Mouse (Mus musculus) forebrain, embryonic 11.5 days (tissue): Measurements from ENCODE around the gene Xxylt1. TPM values are rescaled to one million over a fixed set of nuclear protein-coding genes. Genes with fewer than 3 reads are reported as not detected.

Experiments
- ATAC-seq: fragments of 200-750 bp; cut with Nextera tagmentation; replicated peaks from 2 replicates; pipeline ENCODE4 v1.8.0; 2017; ENCODE audit warnings: moderate TSS enrichment; ENCODE audit not compliant: low FRiP score
- DNase-seq: peaks from one replicate; pipeline ENCODE4 v3.0.0-alpha.2; 2017; ENCODE audit warnings: low spot score
- H3K27ac ChIP-seq: fragments of 300-500 bp; sonication (generic); 2 replicates; pipeline ENCODE4 v1.5.1; 2014; ENCODE audit warnings: low read depth, low read length
- H3K27me3 ChIP-seq: fragments of 300-500 bp; sonication (generic); 2 replicates; pipeline ENCODE4 v1.6.1; 2014; ENCODE audit warnings: mild to moderate bottlenecking, low read length, mixed read lengths; ENCODE audit not compliant: control insufficient read depth, insufficient read depth
- H3K36me3 ChIP-seq: fragments of 300-500 bp; sonication (generic); 2 replicates; pipeline ENCODE4 v1.6.1; 2014; ENCODE audit warnings: mild to moderate bottlenecking, low read length, moderate library complexity, mixed read lengths; ENCODE audit not compliant: control insufficient read depth, insufficient read depth
- H3K4me1 ChIP-seq: fragments of 300-500 bp; sonication (generic); replicated peaks from 2 replicates; pipeline ENCODE4 v1.6.1; 2014; ENCODE audit warnings: low read length, mixed read lengths; ENCODE audit not compliant: control insufficient read depth, insufficient read depth
- H3K4me2 ChIP-seq: fragments of 300-500 bp; sonication (generic); 2 replicates; pipeline ENCODE4 v1.6.1; 2014; ENCODE audit warnings: low read depth, mild to moderate bottlenecking, low read length, moderate library complexity, mixed read lengths; ENCODE audit not compliant: severe bottlenecking
- H3K4me3 ChIP-seq: fragments of 300-500 bp; sonication (generic); 2 replicates; pipeline ENCODE4 v1.5.1; 2014; ENCODE audit warnings: low read depth, low read length
- H3K9ac ChIP-seq: fragments of 300-500 bp; sonication (generic); 2 replicates; pipeline ENCODE4 v1.6.1; 2014; ENCODE audit warnings: low read length
- H3K9me3 ChIP-seq: fragments of 300-500 bp; sonication (generic); 2 replicates; pipeline ENCODE4 v1.6.1; 2016; ENCODE audit warnings: low read length, mixed read lengths; ENCODE audit not compliant: control insufficient read depth
- WGBS: fragments of 180-500 bp; shearing (Covaris S2); extraction: QIAGEN DNeasy Blood & Tissue Kit; methylation state at CpG from one replicate; pipeline ENCODE4 v1.1.7; 2014; 5-methylcytosine and 5-hydroxymethylcytosine counted together
- polyA plus RNA-seq: library from polyadenylated mRNA; unstranded; fragments of >200 nt; fragmentation: Nextera tagmentation; extraction: Ambion mirVana; gene quantifications from 2 replicates; pipeline ENCODE4 v1.2.1, GENCODE M21; 2014

Gene Xxylt1
- polyA plus RNA-seq, 1 experiment from 2014 or later: 14.7 TPM

DNA sequence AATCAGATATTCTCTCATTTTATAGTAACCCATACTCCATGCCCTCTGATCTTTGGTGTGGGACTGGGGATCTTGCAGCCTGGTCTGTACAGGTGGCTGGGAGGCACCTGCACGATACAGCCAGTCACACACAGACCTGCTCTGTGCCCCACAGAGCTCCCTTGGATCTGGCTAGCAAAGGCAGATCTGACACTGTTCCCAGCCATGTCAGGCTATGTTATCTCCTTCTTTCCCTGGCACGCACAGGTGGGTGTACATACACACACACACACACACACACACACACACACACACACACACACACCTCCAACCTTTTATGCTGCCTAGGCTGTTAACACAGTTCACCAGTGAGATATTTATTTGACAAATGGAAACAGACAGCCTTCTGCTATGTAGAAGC is 82.5 kb downstream of the Xxylt1 start:
- H3K4me2 ChIP-seq: no peak overlapping the region
- H3K4me3 ChIP-seq: no peak overlapping the region
- H3K9me3 ChIP-seq: no peaks in the 10 kb centered on the region
- ATAC-seq (no peak), DNase-seq (no peak)
- H3K27ac ChIP-seq: no peak overlapping the region
- H3K9ac ChIP-seq: no peak overlapping the region
- no peaks in the 10 kb centered on the region for H3K36me3 ChIP-seq
- H3K4me1 ChIP-seq: peaks cover 5% of the 10 kb centered on the region; the same call in 1 of the 2 replicates
- no peaks in the 10 kb centered on the region for H3K27me3 ChIP-seq
- WGBS: 95% methylated on average over 2 of the region's 2 CpGs

DNA sequence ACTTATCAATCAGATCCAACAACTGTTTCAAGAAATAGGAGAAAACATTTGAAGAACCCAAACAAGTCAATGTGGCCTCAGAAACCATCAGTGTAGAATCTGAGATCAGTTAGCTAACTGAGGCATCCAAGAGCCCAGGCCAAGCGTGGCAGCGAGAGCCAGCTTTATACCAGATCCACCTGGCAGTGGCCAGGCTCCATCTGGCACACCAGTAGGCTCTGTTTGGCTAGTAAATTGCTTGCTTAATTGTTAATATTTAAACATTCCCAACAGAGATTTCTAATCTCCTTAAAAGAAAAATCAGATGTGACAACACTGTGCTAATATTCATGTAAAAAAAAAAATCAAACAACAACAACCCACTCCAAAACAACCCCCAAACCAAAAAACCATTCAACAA is 83.2 kb downstream of the Xxylt1 start:
- 95% methylated on average over 2 of the region's 2 CpGs for WGBS
- DNase-seq (no peak), ATAC-seq (no peak)
- no peaks in the 10 kb centered on the region for H3K36me3 ChIP-seq
- H3K27ac ChIP-seq: no peak overlapping the region
- no peak overlapping the region for H3K4me3 ChIP-seq
- H3K4me2 ChIP-seq: no peak overlapping the region
- no peak overlapping the region for H3K9ac ChIP-seq
- no peaks in the 10 kb centered on the region for H3K4me1 ChIP-seq
- no peaks in the 10 kb centered on the region for H3K9me3 ChIP-seq
- no peaks in the 10 kb centered on the region for H3K27me3 ChIP-seq

DNA sequence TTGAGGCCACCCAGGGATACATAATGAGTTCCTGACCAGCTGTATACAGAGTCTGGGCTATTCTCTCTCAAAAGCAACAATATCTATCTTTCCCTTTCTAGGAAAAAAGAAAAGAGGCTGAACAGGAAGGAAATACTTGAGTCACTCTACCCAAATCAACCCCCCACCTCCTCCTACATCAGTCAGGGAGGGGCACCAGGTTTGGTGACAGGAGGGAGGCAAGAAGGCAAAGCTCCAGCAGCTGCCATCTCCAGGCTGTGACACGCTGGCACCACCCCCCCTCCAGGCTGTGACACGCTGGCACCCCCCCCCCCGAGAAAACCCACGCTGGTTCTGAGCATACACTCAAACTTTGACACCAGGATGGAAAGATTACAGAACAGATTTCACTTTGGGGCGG is 85.8 kb downstream of the Xxylt1 start:
- Histone ChIP-seq H3K9ac (no peak overlapping the region), H3K4me1 (no peaks in the 10 kb centered on the region; the same call in 1 of the 2 replicates), H3K4me3 (no peak overlapping the region), H3K36me3 (no peaks in the 10 kb centered on the region), H3K27ac (no peak overlapping the region), H3K27me3 (no peaks in the 10 kb centered on the region), H3K9me3 (no peaks in the 10 kb centered on the region), H3K4me2 (no peak overlapping the region)
- DNase-seq (no peak), ATAC-seq (no peak)
- WGBS: 100% methylated on average over 5 of the region's 5 CpGs

DNA sequence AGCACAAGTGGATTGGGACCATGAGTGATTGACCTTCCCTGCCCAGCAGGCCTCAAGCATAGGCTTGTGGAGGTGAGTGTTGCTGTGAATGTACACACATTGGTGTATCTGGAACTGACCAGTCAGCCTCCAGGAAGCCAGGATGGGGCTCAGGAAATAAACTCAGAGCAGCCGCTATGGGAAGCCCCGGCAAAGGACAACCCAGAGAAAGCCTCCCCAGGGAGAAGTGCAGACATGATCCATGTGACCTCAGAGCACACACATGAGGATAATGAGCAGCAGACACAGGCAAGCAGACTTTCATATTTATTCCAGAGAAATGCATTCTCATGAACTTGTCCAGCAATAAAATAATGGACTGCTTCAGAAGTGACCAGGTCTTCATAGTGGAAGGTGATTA is 86.4 kb downstream of the Xxylt1 start:
- no peak overlapping the region for H3K27ac ChIP-seq
- DNase-seq: no peak
- H3K4me1 ChIP-seq: no peaks in the 10 kb centered on the region; the same call in 1 of the 2 replicates
- no peak overlapping the region for H3K9ac ChIP-seq
- no peaks in the 10 kb centered on the region for H3K27me3 ChIP-seq
- no peaks in the 10 kb centered on the region for H3K36me3 ChIP-seq
- H3K4me3 ChIP-seq: no peak overlapping the region
- no peak overlapping the region for H3K4me2 ChIP-seq
- H3K9me3 ChIP-seq: no peaks in the 10 kb centered on the region
- no peak for ATAC-seq
- 79% methylated on average over 2 of the region's 2 CpGs for WGBS

DNA sequence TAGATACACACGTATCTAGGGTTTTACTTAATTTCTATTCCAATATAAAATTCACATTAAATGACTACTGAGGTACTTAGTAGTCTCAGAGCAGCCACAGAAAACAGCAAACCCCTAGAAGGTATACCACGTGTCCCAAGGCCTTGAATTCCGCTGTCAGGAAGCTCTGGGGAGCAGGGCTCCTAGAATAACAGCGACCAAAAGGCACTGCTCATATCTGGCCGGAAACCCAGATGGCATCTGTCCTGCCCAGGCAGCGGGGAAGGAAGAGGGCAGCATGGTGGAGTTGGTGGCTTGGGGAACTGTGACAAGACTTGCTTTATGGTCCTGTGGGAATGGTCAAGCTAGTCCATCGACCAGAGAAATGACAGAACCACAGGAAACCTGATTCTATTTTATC is 86.9 kb downstream of the Xxylt1 start:
- 89% methylated on average over 7 of the region's 7 CpGs for WGBS

DNA sequence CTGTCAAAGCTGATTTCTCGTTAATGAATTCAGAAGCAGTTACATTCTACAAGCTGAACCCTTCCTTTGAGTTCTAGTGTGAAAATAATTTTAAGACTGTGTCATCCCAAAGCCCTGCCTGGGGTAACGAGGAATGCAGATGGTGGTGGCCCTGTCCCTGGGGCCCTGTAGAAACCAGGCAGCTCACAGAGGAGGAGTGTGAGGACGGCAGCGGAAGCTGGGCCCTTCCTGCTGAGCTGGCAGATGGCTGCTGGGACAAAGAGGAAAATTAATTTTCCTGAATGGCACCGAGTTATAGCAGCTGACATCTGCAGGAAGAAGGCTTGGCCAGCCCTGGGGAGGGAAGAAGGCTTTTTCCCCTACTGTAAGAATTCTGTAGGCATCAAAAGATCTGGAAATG is 88.7 kb downstream of the Xxylt1 start:
- DNase-seq (no peak), ATAC-seq (no peak)
- no peaks in the 10 kb centered on the region; the same call in 1 of the 2 replicates for H3K4me1 ChIP-seq
- 71% methylated on average over 5 of the region's 5 CpGs for WGBS
- H3K27me3 ChIP-seq: no peaks in the 10 kb centered on the region
- no peak overlapping the region for H3K4me2 ChIP-seq
- no peak overlapping the region for H3K27ac ChIP-seq
- no peaks in the 10 kb centered on the region for H3K36me3 ChIP-seq
- no peak overlapping the region for H3K4me3 ChIP-seq
- H3K9me3 ChIP-seq: no peaks in the 10 kb centered on the region
- H3K9ac ChIP-seq: no peak overlapping the region

More for the DNA sequence above, 86.9 kb downstream of the Xxylt1 start:
- ATAC-seq: no peak
- no peak overlapping the region for H3K4me3 ChIP-seq
- no peak for DNase-seq
- H3K27me3 ChIP-seq: no peaks in the 10 kb centered on the region
- H3K4me2 ChIP-seq: no peak overlapping the region
- H3K9me3 ChIP-seq: no peaks in the 10 kb centered on the region
- no peaks in the 10 kb centered on the region for H3K36me3 ChIP-seq
- H3K9ac ChIP-seq: no peak overlapping the region
- no peak overlapping the region for H3K27ac ChIP-seq
- H3K4me1 ChIP-seq: no peaks in the 10 kb centered on the region; the same call in 1 of the 2 replicates

DNA sequence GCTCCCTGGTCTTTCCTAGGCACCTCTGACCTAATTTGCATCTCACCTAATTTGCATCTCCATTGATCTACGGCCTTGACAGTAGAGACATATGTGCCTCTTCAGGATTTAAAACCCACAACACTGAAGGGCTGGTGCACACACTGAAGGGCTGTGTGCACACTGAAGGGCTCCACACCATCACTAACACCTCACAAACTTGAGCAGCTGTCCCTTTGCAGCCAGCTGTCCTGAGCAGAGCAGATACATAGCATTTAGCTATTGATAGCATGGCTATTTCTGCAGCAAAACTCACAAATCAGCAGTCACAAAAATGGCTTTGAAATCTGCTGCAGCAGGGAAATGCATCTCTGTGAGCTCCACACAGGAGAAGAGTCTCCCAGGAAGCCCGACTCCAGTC is 90.6 kb downstream of the Xxylt1 start:
- Histone ChIP-seq H3K4me2 (no peak overlapping the region), H3K27ac (no peak overlapping the region)
- ATAC-seq: no peak

DNA sequence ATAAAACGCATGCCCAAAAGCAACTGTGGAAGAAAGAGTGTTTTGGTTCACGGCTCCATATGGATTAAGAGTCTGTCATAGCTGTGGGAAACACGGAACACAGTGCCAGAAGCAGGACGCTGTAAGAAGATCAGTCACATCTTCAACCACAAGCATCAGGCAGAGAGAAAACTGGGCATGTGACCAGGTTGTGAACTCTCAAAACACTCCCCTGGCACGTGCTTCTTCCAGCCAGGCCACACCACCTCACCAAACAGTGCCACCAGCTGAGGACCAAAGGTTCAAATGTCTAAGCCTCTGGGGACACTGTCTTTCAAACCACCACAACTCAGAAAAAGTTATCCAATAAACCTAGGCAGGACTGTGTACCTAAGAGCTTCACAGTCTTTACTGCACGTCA is 93.0 kb downstream of the Xxylt1 start:
- no peaks in the 10 kb centered on the region for H3K36me3 ChIP-seq
- H3K27me3 ChIP-seq: no peaks in the 10 kb centered on the region
- WGBS: 90% methylated on average over 6 of the region's 6 CpGs
- H3K9me3 ChIP-seq: no peaks in the 10 kb centered on the region
- no peak overlapping the region for H3K9ac ChIP-seq
- no peak for DNase-seq
- no peak overlapping the region for H3K4me2 ChIP-seq
- no peak overlapping the region for H3K4me3 ChIP-seq
- ATAC-seq: no peak
- no peak overlapping the region for H3K27ac ChIP-seq
- H3K4me1 ChIP-seq: peaks cover 9% of the 10 kb centered on the region

More for the DNA sequence above, 90.6 kb downstream of the Xxylt1 start:
- 70% methylated on average over 2 of the region's 2 CpGs for WGBS
- H3K36me3 ChIP-seq: no peaks in the 10 kb centered on the region
- H3K4me3 ChIP-seq: no peak overlapping the region
- no peak overlapping the region for H3K9ac ChIP-seq
- no peak for DNase-seq
- H3K9me3 ChIP-seq: no peaks in the 10 kb centered on the region
- no peaks in the 10 kb centered on the region for H3K27me3 ChIP-seq
- H3K4me1 ChIP-seq: no peaks in the 10 kb centered on the region; the same call in 1 of the 2 replicates

DNA sequence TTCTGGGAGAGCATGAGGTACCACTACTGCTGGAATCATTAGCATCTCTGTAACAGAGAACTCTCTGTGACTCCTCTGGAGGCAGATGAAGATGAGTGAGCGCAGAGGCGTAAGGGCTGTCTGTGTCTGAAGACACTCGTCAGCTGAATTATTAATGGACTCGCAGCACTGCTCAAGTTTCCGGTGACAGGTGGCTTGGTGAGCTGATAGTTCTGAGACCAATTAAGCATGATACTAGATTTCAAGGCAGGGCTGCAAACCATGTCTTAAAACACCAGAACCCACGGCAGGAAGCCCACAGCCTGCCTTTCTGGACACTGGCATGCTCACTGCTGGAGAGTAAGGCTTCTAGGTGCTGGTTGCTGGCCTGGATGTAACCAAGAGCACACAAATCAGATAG is 93.5 kb downstream of the Xxylt1 start:
- Histone ChIP-seq H3K4me2 (no peak overlapping the region), H3K4me1 (peaks cover 9% of the 10 kb centered on the region), H3K27me3 (no peaks in the 10 kb centered on the region), H3K4me3 (no peak overlapping the region), H3K36me3 (no peaks in the 10 kb centered on the region), H3K9ac (no peak overlapping the region), H3K27ac (no peak overlapping the region), H3K9me3 (no peaks in the 10 kb centered on the region)
- DNase-seq: no peak
- ATAC-seq: no peak
- 81% methylated on average over 6 of the region's 6 CpGs for WGBS
